Mouse (Mus musculus) adrenal gland, postnatal 4 days (tissue): ENCODE results near the gene Ghrhr. TPM values are rescaled to one million over a fixed set of nuclear protein-coding genes. Genes with fewer than 3 reads are reported as not detected.

Experiments
- DNase-seq, 2 experiments: peaks; one replicate each; pipeline ENCODE4 v3.0.0; 2021 to 2022; ENCODE audit warnings: low spot score in 2 of 2, mixed read lengths in 2 of 2
- total RNA-seq, 2 experiments: library from RNA; stranded (reverse); gene quantifications; 2 replicates each; pipeline ENCODE4 v1.2.3; 2021

The Ghrhr gene
- total RNA-seq, 2 experiments from 2014 or later, result not detected

DNA sequence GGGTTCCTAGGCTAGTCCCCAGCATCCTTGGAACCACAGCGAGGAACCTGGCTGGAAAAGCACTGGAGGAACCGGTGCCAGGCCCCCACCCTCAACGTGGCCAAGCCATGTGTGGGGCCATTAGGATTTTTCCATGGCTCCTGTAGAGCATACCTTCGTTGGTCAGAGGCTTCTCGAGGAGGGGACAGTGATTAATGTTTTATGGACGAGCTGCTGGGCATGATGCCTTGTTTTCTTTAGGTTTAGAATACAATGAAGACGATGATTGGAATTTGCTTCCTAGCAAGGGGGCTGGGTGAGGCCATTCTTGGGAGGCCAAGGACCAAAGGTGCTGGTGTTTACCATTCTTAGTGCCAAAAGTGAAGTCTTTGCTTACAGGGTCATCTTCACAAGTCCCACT lies 24.4 kb upstream of the Ghrhr start:
- no peak for DNase-seq

DNA sequence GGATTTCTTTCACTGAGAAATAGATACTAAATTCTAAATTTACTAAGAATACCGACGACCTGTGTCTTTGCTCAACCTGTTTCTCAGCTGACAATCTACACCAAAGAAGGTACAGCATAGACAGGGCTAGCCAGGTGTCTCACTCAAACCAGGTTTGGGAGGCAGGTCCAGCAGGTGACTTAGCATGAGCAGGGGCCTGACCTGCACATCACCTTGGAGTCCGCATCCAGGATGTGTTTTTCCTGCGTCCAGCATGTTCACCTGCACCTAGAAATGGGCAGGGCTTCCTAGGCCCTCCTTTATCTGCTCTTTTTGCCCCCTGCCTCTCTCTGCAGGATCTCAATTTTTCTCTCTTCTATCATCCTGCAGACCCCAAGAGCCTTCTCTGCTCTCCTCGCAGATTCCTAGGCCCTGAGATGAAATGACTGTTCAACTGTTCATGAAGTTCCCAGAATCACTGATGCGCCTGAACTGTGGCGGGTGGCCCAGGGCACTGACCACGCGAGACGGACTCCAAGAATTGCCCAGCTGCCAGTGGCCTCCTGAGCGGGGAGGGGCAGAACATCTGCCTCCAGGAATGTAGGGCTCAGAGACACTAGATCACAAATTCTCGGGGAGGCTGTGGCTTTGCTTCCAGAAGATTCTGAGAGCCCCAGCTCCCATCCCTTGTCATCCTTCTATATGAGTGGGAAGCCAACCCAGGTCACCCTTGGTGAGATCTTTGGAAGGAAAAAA lies 22.2 kb upstream of the Ghrhr start:
- DNase-seq, result no peak

DNA sequence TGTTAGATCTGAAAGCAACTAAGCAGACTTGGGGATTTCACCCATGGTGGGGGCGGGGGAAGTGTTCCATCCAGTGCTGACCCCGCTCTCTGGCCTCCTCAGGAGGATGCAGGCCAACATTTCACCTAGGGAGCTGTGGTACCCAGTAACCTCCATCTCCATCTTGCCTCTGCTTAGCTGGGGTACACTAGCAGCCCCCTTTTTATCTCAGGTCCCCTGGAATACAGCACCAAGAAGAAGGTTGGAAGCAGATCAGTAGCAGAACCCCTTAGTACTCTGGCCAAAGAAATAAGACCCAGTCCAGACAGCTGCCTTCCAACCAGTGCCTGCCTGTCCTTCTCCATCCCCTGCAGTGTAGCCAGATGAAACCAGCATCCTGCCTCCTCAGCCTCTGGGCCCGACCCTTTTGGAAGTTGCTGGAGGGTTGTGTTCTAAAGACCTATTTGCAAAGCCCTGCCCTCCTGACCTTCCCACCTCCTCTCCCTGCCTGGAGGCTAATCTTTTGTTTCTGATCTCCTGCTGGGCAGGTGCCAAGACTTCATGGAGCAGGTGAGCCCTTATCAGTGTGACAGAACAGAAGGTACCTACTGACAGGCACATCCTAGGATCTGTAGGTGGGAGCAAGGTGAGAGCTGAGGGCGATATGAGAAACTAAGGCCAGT lies 21.5 kb upstream of the Ghrhr start:
- DNase-seq, result no peak

DNA sequence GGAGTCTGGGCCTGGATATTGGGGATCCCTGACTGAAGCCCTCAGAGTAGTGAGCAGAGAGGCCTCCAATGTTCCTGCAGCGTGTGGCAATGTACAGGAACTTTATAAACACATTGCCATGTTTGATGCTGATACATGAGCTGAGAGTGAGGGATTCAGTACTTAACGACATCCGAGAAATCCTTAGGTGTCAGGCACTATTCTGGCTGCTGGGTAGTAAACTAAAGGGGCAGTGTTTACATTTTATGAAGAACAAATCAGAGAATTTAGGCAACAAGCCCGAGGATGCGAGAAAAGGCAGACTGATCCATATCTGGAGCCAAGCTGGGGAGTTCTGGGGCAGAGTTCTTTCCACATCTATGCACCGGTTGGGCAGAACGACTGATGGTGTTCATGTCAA lies 20.5 kb upstream of the Ghrhr start:
- DNase-seq, result no peak

DNA sequence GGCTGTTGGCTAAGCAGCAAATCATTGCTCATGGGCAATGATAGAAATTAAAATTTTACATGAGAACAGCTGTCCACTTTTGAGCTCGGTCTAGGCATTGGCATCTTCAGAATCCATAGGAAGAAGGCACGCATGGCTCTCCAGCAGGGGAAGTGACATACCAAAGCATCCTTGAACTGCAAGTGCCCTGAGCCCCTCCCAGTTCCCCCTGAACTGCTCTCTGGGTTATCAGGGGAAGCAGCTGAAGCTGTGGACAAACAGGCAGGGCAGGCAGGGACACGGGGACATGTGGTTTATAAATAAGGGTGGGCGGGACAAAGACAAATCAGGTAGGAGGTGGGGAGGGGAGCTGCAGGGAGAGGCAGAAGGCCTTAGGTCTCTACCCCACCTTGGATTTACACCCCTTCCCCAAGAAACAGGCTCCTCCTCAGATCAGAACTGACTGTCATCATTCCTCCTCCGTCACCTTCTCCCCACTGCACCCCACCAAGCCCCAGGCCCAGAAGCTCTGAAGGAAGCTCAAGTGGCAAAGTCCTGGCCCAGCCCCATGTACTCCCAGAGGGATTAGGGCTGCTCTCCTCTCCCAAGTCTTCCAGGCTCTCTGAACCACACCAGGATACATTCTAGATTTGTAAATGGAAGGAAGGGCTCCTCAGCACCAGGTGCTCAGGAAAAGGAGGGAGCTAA lies 19.9 kb upstream of the Ghrhr start:
- no peak for DNase-seq

DNA sequence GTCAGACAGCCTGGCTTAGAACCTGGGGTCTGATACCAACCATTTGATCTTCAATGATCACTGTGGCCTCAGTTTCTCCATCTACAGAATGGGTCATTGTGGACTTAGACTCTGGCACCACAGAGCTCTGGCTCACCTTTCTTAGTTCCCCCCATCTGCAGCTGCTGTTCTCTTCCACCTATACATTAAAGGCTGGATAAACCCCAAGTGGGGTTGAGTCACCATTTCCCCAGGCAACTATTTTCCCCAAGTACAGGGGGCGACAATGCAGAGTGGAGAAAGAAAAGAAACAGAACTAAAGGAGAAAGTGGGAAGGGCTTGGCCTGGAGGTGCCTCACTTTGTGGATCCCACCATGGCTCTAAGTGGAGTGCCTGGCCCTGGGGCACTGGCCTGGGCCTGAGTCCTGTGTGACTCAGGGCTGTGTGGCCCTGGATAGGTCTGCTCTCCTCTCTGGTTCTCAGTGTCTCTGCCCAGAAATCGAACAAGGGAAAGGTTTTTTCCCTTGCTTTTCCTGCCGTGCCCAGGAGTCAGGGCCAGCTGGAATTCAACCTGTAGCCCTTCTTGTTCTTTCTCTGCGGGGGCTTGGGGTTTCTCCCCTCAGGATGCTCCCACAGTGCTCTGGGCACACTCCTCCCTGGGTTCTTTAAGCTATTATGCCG lies 19.0 kb upstream of the Ghrhr start:
- no peak for DNase-seq

DNA sequence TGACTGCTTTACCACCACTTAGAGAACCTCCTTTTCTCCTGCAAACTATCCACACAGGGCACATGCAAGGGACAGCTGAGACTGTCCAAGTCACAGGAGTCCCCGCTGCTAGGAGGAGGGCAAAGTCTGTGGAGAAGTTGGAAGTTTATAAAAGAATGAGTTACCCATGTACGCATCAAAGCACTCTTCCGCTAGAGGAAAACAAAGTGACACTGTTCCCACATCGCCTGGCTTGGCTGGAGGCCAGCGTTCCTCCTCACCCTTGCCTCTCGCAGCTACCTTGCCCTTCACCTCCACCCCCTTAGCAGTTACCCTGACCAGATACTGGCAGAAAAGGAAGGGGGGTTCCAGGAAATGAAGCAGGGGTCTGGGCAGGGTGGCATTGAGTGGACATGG lies 18.5 kb upstream of the Ghrhr start:
- no peak for DNase-seq

DNA sequence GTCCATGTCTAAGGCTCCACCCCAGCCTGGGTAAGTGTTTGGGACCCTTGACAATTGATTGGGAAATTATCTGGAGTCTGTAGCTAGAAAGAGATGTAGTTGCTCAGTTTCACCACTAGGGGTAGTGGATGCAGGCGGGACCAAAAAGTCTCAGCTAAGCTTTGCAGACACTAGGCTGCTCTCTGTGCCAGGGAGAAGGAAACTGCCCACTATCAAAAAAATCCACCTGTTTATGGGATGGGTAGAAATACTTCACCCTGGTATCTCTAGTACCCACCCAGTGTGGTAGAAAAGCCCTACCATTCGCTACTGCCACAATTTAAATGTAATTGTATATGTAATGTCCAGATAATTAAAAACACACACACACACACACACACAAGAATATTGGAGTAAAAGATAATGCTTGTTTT lies 17.4 kb upstream of the Ghrhr start:
- no peak for DNase-seq

DNA sequence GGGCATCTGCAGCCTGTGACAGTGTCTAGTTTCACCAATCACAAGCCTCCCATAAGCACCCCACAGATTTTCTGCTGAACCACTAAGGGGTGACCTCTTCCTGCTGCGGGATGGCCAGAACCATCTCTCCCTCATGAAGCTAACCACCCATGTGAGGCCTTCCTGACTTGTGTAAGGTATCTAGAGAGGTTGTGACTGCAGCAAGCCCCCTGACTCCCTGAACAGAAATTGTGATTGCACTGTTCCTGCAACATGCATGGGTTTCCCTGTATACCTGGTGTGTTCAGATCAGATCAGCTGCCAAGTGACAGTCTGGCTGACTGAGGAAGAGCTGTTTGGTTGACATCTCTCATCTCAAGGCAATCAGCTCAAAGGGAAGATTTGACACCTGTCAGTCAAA lies 13.4 kb upstream of the Ghrhr start:
- no peak for DNase-seq

DNA sequence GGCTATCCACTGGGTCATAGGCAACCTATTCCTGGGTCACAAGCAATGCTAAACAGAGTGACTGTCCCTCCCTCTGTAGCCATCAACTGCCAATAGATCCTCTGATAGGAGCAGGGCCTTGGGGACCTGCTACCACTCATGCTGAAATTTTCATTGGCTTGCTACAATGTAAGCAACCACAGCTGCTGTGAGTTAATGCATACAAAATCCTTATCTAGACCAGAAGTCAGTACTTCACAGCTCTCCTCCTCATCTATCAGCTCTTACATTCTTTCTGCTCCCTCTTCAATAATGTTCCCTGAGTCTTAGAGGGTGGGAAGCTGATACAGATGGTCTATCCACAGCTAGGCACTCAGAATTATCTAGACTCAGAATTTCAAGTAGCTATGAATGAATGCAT lies 9.0 kb upstream of the Ghrhr start:
- no peak for DNase-seq

DNA sequence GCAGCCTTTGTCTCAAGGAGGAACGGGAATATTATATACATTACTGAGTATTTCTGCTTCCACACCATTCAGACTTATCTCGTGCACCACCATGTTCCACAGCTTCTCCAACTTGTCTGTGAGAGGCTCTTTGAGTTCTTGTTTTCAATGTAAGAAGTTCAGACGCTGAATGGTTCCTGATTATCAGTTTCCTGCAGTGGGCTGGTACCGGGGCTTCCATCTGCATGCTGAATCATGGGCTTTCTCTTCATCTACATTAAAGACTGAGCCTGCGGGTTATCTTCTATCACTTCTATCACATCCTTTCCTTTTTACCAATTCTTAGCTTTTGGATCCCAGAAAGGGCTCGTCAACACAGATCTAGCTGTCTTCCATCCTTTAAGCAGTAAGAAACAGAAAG lies 5.3 kb upstream of the Ghrhr start:
- DNase-seq, result no peak

DNA sequence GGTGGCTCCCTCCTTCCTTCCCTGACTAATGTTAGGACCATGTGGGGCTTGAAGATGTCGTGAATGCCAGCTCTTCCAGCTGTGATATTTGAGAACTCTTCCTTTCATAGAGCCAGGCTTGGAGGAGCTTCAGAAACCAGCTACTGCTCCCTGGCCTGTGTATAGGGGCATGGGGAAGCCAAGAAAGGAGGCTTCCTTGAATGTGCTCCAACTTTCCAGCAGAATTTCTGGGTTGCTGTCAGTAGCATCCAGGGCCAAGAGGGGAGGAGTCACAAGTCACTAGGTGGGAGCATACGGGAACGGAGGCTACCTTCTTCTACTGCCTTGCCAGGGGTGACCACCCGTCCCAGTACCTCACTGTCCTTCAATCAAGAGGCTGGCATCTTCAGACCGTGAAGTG lies 416 bp downstream of the Ghrhr start:
- DNase-seq, result no peak

DNA sequence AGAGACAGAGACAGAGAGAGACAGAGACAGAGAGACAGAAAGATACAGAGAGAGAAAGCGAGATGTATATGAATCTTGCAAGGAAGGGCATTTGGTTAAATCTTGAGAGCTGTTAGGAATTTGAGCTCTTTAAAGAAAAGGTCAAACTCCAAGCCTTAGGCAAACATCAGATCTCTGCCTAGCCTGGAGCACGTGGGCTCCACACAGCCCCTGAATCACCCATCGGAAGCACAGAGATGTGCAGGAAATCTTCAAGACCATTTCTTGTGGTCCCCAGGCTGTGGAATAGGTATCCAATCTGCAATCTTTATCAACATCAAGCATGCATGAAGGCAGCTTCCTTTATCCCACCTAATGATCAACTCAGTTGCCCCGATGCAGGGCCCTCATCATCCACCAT lies 1.4 kb downstream of the Ghrhr start:
- no peak for DNase-seq

DNA sequence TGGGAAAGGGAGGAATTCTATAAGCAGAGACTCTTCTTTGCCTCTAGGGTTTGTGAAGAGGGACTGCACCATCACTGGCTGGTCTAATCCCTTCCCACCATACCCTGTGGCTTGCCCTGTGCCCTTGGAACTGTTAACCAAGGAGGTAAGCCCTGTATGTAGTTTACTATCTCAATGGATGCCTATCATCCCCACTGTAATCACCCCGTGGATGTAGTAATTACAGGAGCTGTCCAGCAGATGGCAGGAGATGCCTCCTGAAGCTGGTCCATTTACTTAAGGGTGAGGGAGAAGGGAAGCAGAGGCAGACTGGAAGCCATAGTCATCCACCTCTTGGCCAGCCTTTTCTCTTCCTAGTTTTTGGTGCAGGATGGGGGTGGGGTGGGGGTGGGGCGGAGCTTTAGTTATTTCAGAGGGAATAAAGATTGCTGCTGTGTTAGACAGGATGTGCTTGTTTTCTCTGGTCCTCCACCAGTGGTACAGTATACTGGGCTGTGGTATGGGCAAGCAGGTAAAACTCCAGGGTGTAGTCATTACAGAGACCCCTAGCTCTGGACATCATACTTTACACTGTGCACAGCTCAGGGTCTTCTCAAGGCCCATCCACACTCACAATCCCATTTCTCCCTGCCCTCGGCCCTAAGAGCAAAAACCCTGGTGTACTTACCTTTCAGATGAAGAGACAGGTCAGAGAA lies 3.7 kb downstream of the Ghrhr start:
- DNase-seq, result no peak

DNA sequence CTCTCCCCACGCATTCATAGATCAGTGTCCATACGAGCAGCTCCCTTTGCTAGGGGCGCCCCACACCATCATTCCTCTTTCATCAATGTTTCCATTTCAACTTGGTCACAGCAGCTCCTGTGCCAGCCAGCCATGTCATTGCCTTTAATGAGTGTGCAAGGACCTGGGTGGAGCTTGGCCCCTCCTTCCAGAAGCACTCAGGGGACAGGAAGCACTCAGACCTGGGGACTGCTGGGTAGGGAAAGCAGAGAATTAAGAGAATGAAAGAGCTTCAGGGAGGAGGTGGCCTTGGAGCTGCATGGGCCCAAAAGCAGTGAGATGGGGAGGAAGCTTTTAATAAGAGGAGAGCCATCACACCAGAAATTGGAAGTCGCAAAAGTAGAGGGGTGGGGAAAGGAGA lies 5.9 kb downstream of the Ghrhr start:
- DNase-seq, result no peak

DNA sequence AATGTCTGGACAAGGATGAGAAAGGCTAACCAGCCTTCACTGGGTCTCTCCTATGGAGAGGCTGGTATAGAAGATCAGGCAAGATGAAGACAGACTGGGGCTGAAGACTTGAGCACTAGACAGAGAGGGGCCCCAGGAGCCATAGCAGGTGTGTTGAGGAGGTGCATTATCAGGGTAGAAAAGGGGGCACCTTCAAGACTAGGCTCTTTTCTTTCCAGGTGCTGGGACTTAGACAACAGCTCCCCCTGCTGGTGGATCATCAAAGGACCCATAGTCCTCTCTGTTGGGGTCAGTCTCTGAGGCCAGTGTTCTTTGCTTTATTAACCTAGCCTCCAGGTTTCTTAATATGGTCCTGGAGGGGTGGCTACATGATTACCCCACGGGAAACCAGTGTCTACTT lies 7.8 kb downstream of the Ghrhr start:
- peak in 1 of 2 experiments; percentile 50 for DNase-seq

DNA sequence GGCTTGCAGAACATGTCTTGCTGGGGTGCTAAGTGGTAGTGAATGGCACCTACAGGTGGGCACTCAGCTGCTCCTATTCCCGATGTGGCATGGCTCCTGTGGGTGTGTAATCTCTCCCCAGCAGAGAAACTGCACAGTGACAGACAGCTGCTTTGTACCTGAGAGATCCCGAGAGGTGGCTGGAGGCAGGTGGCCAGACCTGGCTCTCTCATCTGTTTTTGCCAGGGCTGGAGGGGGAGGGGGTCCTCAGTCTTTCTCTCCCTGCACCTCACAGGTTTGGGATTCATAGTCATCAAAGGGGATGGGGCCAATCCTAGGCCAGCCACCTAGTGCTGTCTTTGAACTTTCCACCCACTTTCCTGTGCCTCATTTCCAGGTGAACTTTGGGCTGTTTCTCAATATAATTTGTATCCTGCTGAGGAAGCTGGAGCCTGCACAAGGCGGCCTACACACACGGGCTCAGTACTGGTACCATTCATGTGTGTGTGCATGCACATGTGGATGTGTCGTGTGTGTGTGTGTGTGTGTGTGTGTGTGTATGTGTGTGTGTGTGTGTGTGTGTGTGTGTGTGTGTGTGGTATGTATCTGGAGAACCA lies 8.4 kb downstream of the Ghrhr start:
- DNase-seq, result no peak

DNA sequence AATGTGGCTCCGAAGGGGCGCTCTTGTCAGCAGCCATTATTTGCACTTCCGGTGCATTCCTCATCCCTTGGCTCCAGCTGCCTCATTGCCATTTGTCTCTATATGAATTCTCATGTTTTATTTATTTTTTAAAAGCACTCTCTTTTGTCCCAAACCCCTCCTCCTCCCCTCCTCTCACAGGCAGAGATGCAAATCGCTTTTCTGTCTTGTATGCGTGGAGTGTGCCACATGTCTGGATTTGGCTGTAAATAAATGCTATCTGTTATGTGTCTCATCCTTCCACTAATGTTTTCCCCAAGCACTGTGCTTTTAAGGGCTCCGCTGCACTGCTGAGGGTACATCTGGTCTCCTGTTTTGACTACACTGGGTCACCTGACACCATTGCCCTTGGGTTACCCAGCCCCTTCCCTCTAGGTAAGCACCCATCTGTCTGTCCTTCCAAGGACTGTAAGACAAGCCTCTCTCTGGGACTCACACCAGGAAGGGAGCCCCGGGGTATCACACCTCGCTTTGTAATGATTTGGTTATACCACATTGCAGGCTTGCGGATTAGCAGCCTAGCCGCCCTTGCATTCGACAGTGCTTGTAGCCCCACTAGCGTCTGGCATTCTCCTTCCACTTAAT lies 12.6 kb downstream of the Ghrhr start:
- DNase-seq, result no peak

DNA sequence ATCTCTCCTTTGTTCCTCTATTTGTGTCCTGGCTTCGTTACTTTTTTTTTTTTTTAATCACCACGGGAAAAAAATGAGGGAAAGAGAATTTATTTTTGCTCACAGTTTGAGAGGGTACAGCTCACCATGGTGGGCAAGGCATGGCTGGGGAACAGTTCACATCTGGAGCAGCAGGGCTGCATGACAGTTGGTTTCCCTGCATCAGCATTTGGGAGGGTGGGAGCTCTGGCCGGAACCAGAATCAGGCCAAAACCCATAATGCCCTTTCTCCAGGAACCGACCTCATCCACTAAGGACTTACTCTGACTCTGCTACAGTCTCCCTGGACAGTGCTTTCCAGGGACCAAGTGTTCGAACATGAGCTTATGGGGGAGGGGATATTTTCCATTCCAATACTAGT lies 13.2 kb downstream of the Ghrhr start:
- DNase-seq, result no peak

DNA sequence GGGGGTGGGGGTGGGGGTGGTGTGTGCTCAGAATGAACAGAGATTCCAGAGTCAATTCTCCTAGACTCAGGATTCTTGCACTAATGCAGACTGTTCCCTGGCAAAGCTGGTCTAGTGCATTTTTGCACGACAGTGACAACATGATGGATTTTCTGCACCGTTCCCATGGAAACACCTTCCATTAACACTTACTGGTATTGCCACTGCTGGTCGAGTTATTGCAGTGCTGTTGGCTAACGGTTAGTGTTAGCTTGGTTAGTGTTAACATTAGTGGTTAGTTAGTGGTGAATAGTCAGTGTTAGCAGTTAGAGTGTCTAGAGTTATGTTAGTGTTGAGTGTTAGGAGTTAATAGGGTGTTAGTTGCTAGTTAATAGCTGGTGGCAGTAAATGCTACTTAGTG lies 15.7 kb downstream of the Ghrhr start:
- no peak for DNase-seq

DNA sequence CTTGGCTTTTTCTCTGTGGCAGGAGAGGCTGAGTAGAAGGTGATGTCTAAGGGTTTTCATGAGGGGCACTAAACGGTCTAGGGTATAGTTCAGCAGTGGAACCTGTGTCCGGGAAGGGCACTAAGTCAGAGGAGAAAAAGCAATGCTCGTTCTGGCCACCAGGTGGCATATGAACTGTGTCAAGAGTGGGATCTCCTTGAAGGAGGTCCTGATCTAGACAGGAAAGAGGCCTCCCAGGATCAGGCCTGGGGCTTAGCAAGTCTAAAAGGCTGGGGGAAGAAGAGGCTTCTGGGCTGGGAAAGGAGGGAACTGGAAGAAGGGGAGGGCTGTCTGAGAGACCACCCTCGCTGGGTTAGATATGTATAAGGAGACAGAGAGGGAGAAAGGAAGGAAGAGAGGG lies 16.4 kb downstream of the Ghrhr start:
- peak; percentile 34 to 59 for DNase-seq
